Mouse (Mus musculus): ENCODE measurements around the gene 1700020N01Rik.

1700020N01Rik gene

GRCm38 (mm10) chr10:21659576-21660246 lies 66.8 kb downstream of the 1700020N01Rik start:
- in situ Hi-C loops (cut with MboI; ENCODE audit: low sequenced_read_pairs), result no loop called here

GRCm38 (mm10) chr10:21668976-21669375 lies 76.0 kb downstream of the 1700020N01Rik start:
- in situ Hi-C loops (cut with MboI; ENCODE audit: low sequenced_read_pairs), result no loop called here

- in situ Hi-C loops (cut with MboI; ENCODE audit: low sequenced_read_pairs), result no loop called here
Measured at GRCm38 (mm10) chr10:21669750-21670161, 76.8 kb downstream of the 1700020N01Rik start.

GRCm38 (mm10) chr10:21670168-21670567 lies 77.2 kb downstream of the 1700020N01Rik start:
- in situ Hi-C loops (cut with MboI; ENCODE audit: low sequenced_read_pairs), result no loop called here
